Mouse (Mus musculus) kidney, adult 8-10 months (tissue): Measurements from ENCODE around the gene Eef1e1.
A peak's percentile ranks its signal among the peaks of the same experiment; 100 is the strongest.
"Not testable (repeated sequence)": the region's sequence is repeated elsewhere in the genome, so short reads cannot be mapped to it uniquely, and the experiment has no call there.

Source experiments
- DNase-seq, 2 experiments: peaks; one replicate each; pipeline ENCODE4 v3.0.0; 2022

Eef1e1 gene

GRCm38 (mm10) chr13:38658528-38659280 lies at the start of gene Eef1e1:
TSS of gene Eef1e1 (minus strand) at chr13:38659058.
- peak; percentile 95 for DNase-seq

DNA sequence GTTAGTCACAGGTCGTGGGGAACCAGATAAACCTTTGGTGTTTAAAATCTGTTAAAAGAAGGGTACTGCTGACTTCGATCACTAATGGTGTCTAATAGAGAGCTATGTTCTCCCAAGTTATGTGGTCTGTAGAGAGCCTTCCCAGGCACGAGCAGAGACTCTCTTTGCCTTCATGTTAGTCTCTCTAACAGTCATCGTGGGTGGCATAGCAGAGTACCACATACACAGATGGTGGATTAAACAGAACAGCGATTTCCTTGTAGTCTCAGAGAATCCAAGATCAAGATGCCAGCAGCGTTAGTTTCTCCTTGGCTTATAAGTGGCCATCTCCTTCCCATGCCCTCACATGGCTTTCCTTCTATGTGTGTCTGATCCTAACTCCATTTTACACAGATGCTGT lies 32.0 kb upstream of the Eef1e1 start:
- DNase-seq = no peak

GRCm38 (mm10) chr13:38690028-38690427 lies 31.2 kb upstream of the Eef1e1 start:
- DNase-seq = peak in 1 of 2 experiments; percentile 14

- no peak for DNase-seq
Observed at GRCm38 (mm10) chr13:38688761-38689160, 29.9 kb upstream of the Eef1e1 start.

- no peak for DNase-seq
Observed at GRCm38 (mm10) chr13:38672336-38672735, 13.5 kb upstream of the Eef1e1 start.

DNA sequence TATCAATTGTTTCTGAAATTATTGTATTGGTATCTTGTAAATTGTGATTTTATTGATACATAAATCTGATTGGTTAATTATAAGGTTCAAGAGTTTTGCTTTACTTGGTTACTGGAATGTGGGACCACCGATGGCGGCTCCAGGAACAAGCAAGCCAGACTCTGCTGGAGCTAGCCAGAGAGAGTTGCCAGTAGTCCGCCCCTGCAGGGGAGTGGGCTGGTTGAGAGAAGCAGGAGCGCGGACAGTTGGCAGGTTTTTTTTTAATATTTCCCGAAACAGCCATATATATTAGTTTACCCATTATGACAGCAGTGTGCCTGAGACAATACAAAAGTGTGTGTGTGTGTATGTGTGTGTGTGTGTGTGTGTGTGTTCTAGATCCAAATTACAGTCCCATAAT lies 12.6 kb upstream of the Eef1e1 start:
- not testable (repeated sequence) for DNase-seq

DNA sequence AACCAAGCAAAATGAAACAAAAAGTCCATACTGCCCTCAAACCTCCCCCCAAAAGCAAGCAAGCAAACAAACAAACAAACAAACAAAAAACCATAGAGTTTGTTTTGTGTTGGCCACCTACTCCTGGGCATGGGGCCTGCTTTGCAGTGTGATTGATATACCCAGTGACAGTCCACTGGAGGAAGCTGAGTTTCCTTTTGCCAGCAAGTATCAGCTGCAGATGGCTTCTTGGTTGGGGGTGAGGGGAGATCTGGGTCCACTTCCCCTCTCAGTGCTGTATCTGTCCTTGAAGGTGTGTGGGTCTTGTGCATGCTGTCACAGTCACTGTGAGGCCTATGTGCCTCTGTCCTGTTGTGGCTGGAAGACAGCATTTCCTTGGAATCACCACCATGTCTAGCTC lies 11.2 kb upstream of the Eef1e1 start:
- DNase-seq = no peak

DNA sequence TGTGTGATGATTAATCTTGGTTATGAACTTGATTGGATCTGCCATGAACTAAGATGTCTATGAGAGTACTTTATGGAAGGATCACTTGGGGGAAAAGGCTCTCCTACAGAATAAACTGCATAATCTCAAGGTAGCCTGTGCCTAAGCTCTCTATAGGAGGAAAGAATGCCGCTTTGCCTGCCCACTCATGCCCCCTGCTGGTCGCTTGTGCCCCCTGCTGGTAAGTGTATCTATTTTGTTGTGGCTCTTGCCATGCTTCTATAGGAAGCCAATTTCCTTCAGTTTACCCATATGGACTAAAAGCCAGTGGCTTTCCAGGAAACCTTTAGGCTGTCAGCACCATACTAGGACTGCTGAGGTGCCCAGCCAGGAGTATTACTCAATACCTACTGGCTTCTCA lies 9.7 kb upstream of the Eef1e1 start:
- peak in 1 of 2 experiments; percentile 43 for DNase-seq

- DNase-seq = no peak
Observed at GRCm38 (mm10) chr13:38664753-38665152, 5.9 kb upstream of the Eef1e1 start.

- no peak for DNase-seq
Observed at GRCm38 (mm10) chr13:38659524-38660136, 772 bp upstream of the Eef1e1 start.

GRCm38 (mm10) chr13:38657865-38658264 lies 993 bp downstream of the Eef1e1 start:
- no peak for DNase-seq

DNA sequence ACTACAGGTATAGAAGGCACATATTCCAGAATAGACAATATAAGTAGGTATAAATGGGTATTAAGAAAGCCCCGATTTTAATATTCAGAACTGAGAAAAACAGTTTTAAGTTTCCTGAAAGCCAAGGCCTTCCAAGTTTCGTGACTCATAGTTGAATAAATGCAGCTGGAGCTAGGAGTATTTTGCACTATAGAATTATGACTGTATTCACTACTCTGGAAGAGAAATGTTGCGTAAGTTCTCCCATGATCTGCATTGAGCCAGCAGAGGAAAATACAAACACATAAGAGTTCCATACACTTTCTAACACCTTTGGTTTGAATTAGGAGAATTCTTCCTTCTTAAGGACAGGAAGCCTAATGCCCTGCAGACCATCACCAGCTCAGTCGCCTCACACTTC lies 8.6 kb downstream of the Eef1e1 start:
- no peak for DNase-seq

- DNase-seq = no peak
Observed at GRCm38 (mm10) chr13:38649069-38649468, 9.8 kb downstream of the Eef1e1 start.

DNA sequence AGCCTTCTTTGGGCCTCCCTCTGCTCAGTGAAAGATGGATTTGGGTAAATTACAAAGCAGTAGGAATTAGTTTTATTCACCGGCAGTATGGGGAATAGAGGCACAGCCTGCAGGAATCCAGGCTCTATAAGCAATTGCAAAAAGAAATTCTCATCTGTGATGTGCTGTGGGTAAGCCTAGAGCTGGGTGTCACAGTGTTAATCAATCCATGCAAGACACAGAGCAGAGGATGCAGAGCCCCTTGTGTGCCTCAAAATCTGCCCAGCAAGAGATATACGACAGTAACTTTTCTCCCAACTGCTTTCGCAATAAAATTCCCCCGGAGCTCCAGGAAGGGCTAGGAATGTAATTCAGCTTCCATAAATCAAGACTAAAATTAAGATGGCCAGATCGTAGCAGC lies 17.4 kb downstream of the Eef1e1 start:
- DNase-seq = no peak

DNA sequence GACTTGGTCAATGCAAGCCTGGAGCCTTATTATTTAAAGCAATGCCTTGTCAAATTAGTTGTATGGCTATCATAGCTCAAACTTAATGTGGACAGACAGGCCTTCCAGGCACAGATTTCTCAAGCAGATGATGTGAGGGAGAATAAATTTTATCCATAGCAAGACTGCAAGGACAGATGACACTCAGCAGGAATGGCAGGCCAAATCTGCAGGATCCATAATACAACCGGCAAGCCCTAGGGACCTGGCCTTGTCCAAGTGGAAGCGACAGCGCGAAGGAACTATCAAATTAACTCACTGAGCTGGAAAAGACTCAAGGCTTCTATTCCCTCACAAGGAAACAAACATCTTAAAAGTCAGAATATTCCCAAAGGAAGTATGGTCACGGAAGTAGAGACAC lies 17.9 kb downstream of the Eef1e1 start:
- no peak for DNase-seq

GRCm38 (mm10) chr13:38638694-38639093 lies 20.2 kb downstream of the Eef1e1 start:
- DNase-seq = no peak

DNA sequence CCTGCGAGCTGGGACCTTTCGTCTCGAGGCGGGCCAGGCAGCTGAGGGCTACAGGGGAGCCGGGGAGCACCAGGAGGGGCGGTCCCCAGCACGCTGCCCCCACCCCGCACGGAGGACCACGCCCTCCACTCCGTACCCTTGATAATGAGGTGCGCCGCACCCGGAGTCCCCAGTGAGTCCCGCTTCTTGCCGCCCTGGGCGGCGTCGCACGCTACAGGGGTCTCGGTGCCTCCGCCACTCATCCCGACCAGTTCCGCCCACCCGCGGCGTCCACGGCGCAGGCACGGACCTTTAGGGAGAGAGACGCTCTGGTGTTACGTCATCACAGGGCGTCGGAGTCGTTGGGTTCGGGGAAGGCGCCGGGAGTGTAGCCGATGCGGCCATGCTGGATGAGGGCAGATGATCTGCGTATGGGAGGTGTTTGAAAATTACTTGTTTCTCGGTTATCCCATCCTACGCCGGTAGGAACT lies 24.0 kb downstream of the Eef1e1 start, which contains the start of gene Bloc1s5:
TSS of gene Bloc1s5 (minus strand) at position 310 of the 470 bp plus-strand sequence.
- DNase-seq = peak; percentile 90 to 95

- DNase-seq = no peak
Observed at GRCm38 (mm10) chr13:38634256-38634799, 24.5 kb downstream of the Eef1e1 start.

DNA sequence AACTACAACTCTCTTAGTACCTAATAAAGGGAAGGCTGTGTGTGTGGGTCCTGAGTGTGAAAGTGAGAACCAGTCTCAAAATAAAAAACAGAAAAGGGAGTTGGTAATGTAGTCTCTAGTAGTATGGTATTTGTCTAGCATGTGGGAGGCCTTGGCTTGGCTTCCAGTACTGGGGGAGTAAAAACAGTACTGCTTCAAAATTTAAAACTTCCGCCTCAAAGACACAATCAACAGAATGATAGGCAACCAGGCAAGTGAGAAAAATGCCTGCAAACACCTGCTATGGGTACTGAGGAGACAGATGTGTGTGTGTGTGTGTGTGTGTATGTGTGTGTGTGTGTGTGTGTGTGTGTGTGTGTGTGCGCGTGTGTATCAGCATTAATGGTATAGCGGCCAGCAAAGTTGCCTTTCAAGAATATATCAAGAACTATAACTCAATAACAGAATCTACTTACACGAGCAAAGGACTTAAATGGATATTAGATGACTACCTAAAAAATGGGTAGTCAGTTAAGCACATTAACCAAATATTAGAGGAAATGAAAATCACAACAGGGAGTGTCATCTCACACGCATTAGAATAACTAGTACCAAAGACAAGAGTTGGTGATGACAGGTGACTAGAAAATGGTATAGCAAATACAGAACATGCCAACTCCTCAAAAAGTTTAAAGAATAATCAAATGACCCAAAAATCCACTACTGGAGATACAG lies 25.4 kb downstream of the Eef1e1 start:
- no peak for DNase-seq

DNA sequence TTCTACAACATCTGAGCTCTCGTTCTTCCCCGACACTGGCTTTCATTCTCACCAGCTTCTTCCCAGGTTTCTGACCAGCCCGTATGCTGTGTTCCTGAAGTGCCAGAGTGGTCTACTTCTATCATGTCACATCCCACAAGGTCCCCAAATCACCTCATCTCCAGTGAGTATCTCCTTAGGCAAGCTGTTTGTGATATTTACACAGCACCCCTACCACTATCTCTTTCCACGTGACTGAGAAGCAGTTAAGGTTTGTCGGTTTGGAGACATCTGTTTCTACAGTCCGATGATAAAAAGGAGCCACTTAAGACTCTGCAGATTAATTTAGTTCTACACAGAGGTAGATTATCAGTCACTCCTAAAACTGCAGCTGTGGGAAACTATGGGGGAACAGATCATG lies 26.3 kb downstream of the Eef1e1 start:
- no peak for DNase-seq

GRCm38 (mm10) chr13:38626229-38626525 lies 32.7 kb downstream of the Eef1e1 start:
- no peak for DNase-seq

DNA sequence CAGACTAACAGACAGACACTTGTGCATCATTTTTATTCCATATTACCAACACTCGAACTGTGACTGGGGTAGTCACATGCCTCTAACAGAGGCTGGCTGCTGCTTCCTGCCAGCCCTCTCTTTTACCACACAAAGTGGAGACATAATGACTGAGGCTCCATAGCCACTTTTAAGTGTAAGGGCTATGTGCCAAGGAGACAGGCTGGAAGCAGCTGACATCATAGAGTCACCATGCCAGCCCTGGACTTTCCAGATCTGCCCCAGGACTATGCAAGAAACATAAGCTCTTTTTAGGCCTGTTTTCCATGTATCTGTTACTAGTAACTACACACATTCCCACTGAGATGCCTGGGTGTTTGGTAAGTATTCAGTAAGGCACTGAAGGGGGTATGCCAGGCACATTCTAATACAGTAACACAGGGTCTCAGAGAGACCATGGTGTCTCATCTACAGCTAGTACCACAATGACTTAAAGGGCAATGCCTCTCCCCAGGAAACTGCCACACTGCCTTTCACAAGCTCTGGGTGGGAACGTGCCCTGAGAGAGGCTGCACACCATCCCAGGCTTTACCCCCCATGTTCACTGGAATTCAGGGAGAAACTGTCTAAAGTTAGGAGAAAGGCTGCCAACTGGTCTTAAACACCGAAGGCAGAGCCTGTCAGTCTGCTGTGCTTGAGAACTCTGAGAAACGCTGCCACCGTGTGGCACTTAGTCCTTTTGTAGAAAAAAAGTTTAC lies 33.2 kb downstream of the Eef1e1 start:
- peak in 1 of 2 experiments; percentile 42 for DNase-seq
